Mouse (Mus musculus) neural tube, embryonic 14.5 days (tissue): ENCODE results near the gene Tmem266. TPM values are rescaled to one million over a fixed set of nuclear protein-coding genes. Genes with fewer than 3 reads are reported as not detected.

Experiments used
- ATAC-seq: fragments of 200-750 bp; cut with Nextera tagmentation; 2 replicates; pipeline ENCODE4 v1.8.0; 2017; ENCODE audit warnings: low read depth, mild to moderate bottlenecking, moderate TSS enrichment, moderate library complexity
- H3K27ac ChIP-seq: fragments of 300-500 bp; sonication (generic); 2 replicates; pipeline ENCODE4 v1.5.1; 2014; ENCODE audit warnings: low read depth, mild to moderate bottlenecking, control low read depth, low read length, moderate library complexity, mixed read lengths
- H3K27me3 ChIP-seq: fragments of 300-500 bp; sonication (generic); 2 replicates; pipeline ENCODE4 v1.6.1; 2014; ENCODE audit warnings: low read length; ENCODE audit not compliant: control insufficient read depth, insufficient read depth
- H3K36me3 ChIP-seq: fragments of 300-500 bp; sonication (generic); 2 replicates; pipeline ENCODE4 v1.6.1; 2014; ENCODE audit warnings: low read length, mixed read lengths; ENCODE audit not compliant: control insufficient read depth, insufficient read depth
- H3K4me1 ChIP-seq: fragments of 300-500 bp; sonication (generic); 2 replicates; pipeline ENCODE4 v1.6.1; 2014; ENCODE audit warnings: low read length; ENCODE audit not compliant: control insufficient read depth, insufficient read depth
- H3K4me2 ChIP-seq: fragments of 300-500 bp; sonication (generic); 2 replicates; pipeline ENCODE4 v1.6.1; 2014; ENCODE audit warnings: mild to moderate bottlenecking, low read depth, low read length, control low read depth
- H3K4me3 ChIP-seq: fragments of 300-500 bp; sonication (generic); 2 replicates; pipeline ENCODE4 v1.5.1; 2014; ENCODE audit warnings: low read depth, low read length, control low read depth, mixed read lengths
- H3K9ac ChIP-seq: fragments of 300-500 bp; sonication (generic); replicated peaks from 2 replicates; pipeline ENCODE4 v1.6.1; 2014; ENCODE audit warnings: low read depth, mild to moderate bottlenecking, control low read depth, low read length, mixed read lengths
- H3K9me3 ChIP-seq: fragments of 300-500 bp; sonication (generic); 2 replicates; pipeline ENCODE4 v1.6.1; 2016; ENCODE audit warnings: low read length; ENCODE audit not compliant: control insufficient read depth
- WGBS: fragments of 180-500 bp; shearing (Covaris S2); extraction: QIAGEN DNeasy Blood & Tissue Kit; methylation state at CpG from one replicate; pipeline ENCODE4 v1.1.7; 2014; 5-methylcytosine and 5-hydroxymethylcytosine counted together
- polyA plus RNA-seq: library from polyadenylated mRNA; unstranded; fragments of >200 nt; fragmentation: Nextera tagmentation; extraction: Ambion mirVana; gene quantifications from 2 replicates; pipeline ENCODE4 v1.2.1, GENCODE M21; 2014

The Tmem266 gene
- polyA plus RNA-seq, 1 experiment from 2014 or later, result 2.2 TPM

DNA sequence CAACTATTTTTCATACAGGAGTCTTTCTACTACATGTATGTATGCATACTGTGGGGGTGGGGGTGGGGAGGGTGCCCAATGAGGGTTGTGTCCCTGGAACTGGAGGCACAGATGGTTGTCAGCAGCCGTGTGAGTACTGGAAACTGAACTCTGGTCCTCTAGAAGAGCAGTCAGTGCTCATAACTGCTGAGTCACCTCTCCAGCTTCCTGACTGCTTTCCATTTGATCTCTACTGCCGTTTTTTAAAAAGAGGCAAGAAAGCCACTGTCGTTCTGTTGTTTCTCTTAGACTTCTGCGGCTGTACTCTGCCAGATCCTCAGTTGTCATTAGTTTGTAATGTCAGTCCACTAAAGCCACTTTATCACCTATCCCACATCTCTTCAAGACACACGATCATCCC lies 19.2 kb upstream of the Tmem266 start:
- Histone ChIP-seq H3K27me3 (no peaks in the 10 kb centered on the region), H3K9ac (no peak overlapping the region), H3K4me3 (no peak overlapping the region), H3K9me3 (no peaks in the 10 kb centered on the region), H3K4me1 (no peaks in the 10 kb centered on the region), H3K36me3 (no peaks in the 10 kb centered on the region), H3K27ac (no peak overlapping the region), H3K4me2 (no peak overlapping the region)
- WGBS, result 81% methylated on average over 5 of the region's 5 CpGs
- ATAC-seq, result no peak

DNA sequence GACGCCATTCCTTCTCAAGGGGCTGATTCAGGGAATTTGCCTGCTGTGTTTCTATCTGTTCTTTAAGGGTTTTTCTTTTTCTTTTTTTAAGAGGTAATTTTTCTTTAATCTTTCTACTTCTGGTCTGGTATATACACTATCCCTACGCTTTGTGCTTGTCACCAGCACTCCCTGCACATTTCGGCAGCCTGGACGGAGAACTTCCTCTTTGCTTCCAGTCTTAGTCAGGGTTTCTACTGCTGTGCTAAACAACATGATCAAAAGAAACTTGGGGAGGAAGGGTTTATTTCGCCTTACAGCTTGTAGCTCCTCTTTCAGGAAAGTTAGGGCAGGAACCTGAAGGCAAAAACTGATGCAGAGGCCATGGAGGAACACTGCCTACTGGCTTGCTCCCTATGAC lies 18.3 kb upstream of the Tmem266 start:
- no peak overlapping the region for H3K9ac ChIP-seq
- no peak overlapping the region for H3K4me3 ChIP-seq
- H3K27ac ChIP-seq, result no peak overlapping the region
- 80% methylated on average over 5 of the region's 5 CpGs for WGBS
- H3K36me3 ChIP-seq, result no peaks in the 10 kb centered on the region
- no peak for ATAC-seq
- no peaks in the 10 kb centered on the region for H3K4me1 ChIP-seq
- no peak overlapping the region for H3K4me2 ChIP-seq
- H3K9me3 ChIP-seq, result no peaks in the 10 kb centered on the region
- H3K27me3 ChIP-seq, result no peaks in the 10 kb centered on the region

DNA sequence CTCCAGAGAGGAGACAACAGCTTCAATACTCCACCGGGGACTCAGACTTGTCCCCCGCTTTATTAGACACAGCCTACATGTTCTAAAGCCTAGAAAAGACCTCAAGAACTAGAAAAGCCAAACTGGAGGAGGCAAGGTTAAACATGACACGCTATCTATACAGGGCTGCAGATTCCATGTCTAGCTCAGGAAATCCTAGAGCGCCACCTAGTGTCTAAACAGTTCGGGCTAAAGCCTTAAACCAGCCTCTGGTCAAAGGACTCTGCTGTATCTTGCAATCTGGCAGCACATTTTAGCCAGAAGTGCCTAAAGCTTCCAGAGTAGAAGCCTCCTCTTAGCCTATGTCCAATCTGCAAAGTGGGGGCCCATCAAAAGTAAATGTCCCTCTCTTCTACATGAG lies 15.2 kb upstream of the Tmem266 start:
- no peak overlapping the region for H3K9ac ChIP-seq
- H3K4me1 ChIP-seq, result no peaks in the 10 kb centered on the region
- ATAC-seq, result peak; percentile 80; the same call in 1 of the 2 replicates
- H3K36me3 ChIP-seq, result no peaks in the 10 kb centered on the region
- WGBS, result 7% methylated on average over 5 of the region's 5 CpGs
- H3K9me3 ChIP-seq, result no peaks in the 10 kb centered on the region
- no peak overlapping the region for H3K4me3 ChIP-seq
- no peak overlapping the region for H3K27ac ChIP-seq
- no peaks in the 10 kb centered on the region for H3K27me3 ChIP-seq
- H3K4me2 ChIP-seq, result no peak overlapping the region

DNA sequence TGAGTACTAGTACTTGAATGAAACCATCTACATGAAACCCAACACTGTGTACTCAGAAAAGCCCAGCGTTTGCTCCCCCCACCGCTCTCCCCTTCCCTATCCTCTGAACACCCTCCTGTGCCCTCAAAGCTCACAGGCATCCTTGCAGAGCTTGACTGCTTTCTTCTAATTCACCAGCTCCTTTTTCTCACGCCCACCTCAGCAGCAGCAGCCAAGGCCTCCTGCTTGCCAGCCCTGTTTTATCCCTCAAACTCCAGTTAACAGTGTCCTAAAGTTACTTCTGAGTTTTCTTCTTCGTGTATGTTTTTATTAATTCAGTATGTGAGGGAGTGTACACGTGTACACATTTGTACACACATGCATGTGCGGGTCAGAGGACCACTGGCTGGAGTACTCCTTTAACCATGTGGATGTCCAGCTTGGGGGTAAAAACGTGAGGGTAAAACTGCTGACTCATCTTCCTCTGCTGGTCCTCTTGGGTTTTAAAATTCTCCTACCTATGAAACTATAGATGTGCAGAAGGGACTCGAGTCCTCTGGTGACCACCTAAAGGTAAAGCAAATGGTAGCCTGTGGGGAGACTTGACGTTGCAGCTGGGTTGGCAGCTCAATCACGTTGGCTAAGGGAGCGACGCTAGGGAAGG lies 13.0 kb upstream of the Tmem266 start:
- H3K9me3 ChIP-seq, result no peaks in the 10 kb centered on the region
- H3K27ac ChIP-seq, result no peak overlapping the region
- no peaks in the 10 kb centered on the region for H3K36me3 ChIP-seq
- no peak overlapping the region for H3K4me2 ChIP-seq
- 71% methylated on average over 12 of the region's 12 CpGs for WGBS
- no peak overlapping the region for H3K4me3 ChIP-seq
- H3K27me3 ChIP-seq, result no peaks in the 10 kb centered on the region
- H3K9ac ChIP-seq, result no peak overlapping the region
- no peak for ATAC-seq
- no peaks in the 10 kb centered on the region for H3K4me1 ChIP-seq

DNA sequence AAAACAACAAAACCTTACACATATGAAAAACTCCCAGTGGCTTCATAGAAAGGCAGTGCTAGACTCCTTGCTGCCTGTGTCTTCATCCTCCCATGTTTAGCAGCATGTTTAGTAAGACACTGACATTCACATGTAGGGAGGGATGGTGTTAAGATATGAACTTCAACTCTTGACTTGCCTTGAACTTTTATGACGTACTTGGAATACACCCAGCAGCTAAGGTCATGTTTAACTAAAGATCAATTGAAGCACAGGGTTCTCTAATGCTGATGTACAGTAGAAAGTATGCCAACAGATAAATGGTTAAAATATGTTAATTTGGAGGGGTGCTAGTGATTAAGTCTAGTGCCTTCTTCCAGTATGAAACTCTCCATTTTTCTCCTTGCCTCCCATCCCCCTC lies 4.1 kb upstream of the Tmem266 start:
- no peak for ATAC-seq
- 79% methylated on average over 1 of the region's 1 CpGs for WGBS
- H3K9me3 ChIP-seq, result no peaks in the 10 kb centered on the region

DNA sequence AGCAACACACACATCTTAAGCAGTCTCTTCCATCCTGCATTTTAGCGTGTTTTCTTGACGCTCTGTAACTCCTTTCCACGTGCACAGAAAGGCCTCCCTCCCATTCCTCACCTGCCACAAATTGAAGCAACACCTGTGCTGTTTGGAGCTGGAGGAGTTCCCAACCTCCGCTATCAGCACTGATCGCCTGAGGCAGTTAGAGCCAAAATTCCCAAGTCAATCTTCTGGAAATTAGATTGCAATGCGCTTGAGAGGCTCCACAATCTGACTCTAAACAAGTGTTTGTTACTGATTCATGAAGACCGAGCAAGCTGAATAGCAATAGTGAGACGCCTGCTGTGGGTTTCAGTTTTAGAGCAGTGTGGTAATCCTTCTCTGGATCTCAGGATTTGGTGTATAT lies 2.6 kb upstream of the Tmem266 start:
- Histone ChIP-seq H3K4me2 (no peak overlapping the region), H3K36me3 (no peaks in the 10 kb centered on the region), H3K9me3 (no peaks in the 10 kb centered on the region), H3K27me3 (no peaks in the 10 kb centered on the region), H3K4me3 (no peak overlapping the region), H3K4me1 (no peaks in the 10 kb centered on the region), H3K9ac (no peak overlapping the region), H3K27ac (no peak overlapping the region)
- WGBS, result 64% methylated on average over 8 of the region's 8 CpGs
- ATAC-seq, result no peak

More for the DNA sequence above, 4.1 kb upstream of the Tmem266 start:
- no peaks in the 10 kb centered on the region for H3K4me1 ChIP-seq
- H3K27me3 ChIP-seq, result no peaks in the 10 kb centered on the region
- no peak overlapping the region for H3K27ac ChIP-seq
- no peaks in the 10 kb centered on the region for H3K36me3 ChIP-seq
- no peak overlapping the region for H3K4me3 ChIP-seq
- H3K9ac ChIP-seq, result no peak overlapping the region
- H3K4me2 ChIP-seq, result no peak overlapping the region

DNA sequence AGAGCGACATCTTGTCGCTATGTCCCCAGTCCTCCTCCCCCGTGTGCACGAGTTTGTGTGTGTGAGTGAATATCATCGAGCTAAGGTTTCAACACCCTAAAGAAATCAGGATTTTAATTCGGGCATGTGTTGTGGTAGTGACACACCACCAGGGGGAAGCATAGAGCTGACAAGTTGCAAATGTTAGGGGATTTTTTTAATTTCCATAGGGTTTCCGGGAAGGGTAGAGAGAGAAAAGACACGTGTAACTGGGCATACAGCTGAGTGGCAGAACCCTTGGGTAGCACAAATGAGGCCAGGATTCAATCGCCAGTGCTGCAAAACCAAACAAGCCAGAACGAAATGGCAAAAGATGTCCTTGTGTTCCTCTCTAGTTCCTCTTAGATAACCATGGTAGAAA lies 2.2 kb upstream of the Tmem266 start:
- no peak for ATAC-seq
- H3K4me2 ChIP-seq, result no peak overlapping the region
- H3K9ac ChIP-seq, result no peak overlapping the region
- H3K27ac ChIP-seq, result no peak overlapping the region
- H3K9me3 ChIP-seq, result no peaks in the 10 kb centered on the region
- H3K36me3 ChIP-seq, result no peaks in the 10 kb centered on the region
- H3K4me1 ChIP-seq, result no peaks in the 10 kb centered on the region
- H3K27me3 ChIP-seq, result no peaks in the 10 kb centered on the region
- no peak overlapping the region for H3K4me3 ChIP-seq
- WGBS, result 56% methylated on average over 10 of the region's 10 CpGs

DNA sequence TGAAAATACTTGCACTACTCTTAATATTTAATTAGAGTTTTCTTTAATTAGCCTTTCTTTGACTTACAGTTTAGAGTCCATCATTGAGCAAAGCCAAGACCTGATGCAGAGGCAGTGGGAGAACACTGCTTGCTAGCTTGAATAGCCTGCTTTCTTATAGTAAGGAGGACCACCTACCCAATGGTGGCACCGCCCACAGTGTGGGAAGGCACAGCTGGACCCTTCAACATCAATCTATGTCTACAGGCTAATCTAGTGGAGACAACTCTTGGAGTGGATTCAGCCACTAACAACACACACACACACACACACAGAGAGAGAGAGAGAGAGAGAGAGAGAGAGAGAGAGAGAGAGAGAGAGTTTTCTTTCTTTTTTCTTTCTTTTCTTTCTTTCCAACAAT lies 1.7 kb upstream of the Tmem266 start:
- 0% methylated on average over 1 of the region's 1 CpGs for WGBS
- Histone ChIP-seq H3K27ac (no peak overlapping the region), H3K27me3 (no peaks in the 10 kb centered on the region), H3K4me3 (no peak overlapping the region), H3K4me2 (no peak overlapping the region), H3K4me1 (no peaks in the 10 kb centered on the region), H3K36me3 (no peaks in the 10 kb centered on the region), H3K9me3 (no peaks in the 10 kb centered on the region), H3K9ac (no peak overlapping the region)
- no peak for ATAC-seq

DNA sequence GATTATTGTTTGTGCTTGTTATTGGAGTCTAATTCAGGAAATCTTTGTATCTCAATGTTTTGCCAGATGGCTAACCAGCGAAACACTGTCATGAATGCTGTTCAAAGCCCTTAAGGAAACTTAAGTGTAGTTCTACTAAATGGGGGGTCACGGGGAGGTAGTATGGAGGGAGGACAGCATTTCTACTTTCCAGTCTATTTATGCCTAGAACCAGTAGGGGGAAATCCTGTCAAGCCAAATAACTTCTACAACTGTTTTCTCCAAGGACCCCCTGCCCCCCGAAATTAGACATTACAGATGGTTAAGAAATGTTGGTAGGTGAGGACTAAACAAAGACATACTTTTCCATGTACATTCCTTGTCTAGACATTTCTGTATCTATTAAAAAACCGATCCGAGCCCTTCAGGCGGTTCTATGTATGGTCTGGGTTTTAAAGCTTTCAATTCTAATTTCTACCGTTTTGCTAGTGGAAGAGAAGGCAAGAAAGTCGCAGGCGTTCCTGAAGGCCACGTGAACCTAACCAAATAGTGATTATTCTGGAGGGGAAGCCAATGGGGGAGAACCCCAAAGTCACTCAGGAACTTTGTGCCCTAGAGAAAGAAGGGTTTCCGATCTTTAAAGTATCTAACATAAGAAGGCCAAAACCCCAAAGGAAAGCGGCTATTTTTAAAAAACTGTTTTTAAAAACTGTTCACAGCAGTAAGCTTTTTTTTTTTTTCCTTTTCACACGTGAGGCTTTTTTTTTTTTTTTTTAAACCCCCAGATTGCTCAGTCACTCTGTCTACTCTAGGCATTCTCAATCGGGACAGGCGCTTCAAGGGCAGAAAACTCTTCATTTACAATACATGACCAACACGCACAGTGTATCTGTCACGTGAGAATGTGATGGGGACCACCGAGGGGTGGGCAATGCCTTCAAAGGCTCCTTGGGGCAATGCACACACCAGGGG lies 874 bp upstream of the Tmem266 start:
- Histone ChIP-seq H3K9ac (peak overlapping the region; percentile 78), H3K27ac (no peak overlapping the region), H3K36me3 (no peaks in the 10 kb centered on the region), H3K4me3 (peak overlapping the region; percentile 76), H3K9me3 (no peaks in the 10 kb centered on the region), H3K4me2 (peak overlapping the region; percentile 62), H3K27me3 (no peaks in the 10 kb centered on the region), H3K4me1 (no peaks in the 10 kb centered on the region)
- ATAC-seq, result no peak
- 17% methylated on average over 18 of the region's 18 CpGs for WGBS
